Mouse (Mus musculus): Measurements from ENCODE around the gene Neb.
A peak's percentile ranks its signal among the peaks of the same experiment; 100 is the strongest.
"Not testable (repeated sequence)": the region's sequence is repeated elsewhere in the genome, so short reads cannot be mapped to it uniquely, and the experiment has no call there.

Gene Neb

DNA sequence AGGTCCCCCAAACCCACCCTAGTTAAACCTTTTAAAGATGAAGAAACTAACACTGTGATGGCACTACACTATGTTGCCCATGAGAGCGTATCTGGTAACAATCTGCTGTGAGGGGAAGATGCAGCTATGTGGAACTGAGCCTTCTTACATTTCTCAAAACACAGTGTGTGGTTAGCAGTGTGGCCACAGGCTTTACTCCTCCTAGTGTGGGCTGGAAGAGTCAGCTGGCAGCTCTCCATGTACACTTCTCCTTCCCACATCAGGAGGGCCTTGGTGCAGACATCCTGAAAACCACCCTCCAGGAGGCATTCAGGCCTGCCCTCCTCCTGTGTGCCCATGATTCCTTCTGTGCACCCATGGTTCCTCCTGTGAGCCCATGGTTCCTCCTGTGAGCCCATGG is 198.6 kb downstream of the Neb start:
- no peak for DNase-seq (ENCODE audit: low read depth)

- DNase-seq (ENCODE audit: low read depth): no peak
Measured at GRCm38 (mm10) chr2:52177726-52178125, 200.5 kb downstream of the Neb start.

DNA sequence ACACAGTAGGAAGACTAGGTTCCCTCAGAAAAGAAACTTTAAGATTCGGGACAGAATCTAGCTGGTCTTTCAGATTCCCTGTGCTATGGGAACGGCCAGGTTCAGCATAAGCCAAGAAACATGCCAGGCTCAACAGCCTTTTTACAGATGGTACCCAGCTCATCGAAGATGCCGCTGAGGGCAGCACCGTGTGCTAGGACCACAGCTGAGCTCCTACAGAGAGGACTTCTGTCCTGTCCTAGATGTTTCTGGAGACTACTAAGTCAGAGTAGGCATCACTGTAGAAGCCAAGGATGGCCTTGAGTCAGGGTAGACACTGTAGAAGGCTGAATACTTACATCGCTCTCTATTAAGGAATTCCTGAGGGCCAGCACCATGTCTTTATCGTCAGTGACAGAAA is 201.1 kb downstream of the Neb start:
- DNase-seq (ENCODE audit: low read depth): no peak

GRCm38 (mm10) chr2:52176537-52176936 is 201.7 kb downstream of the Neb start:
- peak; percentile 49 for DNase-seq (ENCODE audit: low read depth)

GRCm38 (mm10) chr2:52174951-52175350 is 203.3 kb downstream of the Neb start:
- no peak for DNase-seq (ENCODE audit: low read depth)

GRCm38 (mm10) chr2:52169243-52170005 is 208.8 kb downstream of the Neb start:
- no peak for DNase-seq (ENCODE audit: low read depth)

DNA sequence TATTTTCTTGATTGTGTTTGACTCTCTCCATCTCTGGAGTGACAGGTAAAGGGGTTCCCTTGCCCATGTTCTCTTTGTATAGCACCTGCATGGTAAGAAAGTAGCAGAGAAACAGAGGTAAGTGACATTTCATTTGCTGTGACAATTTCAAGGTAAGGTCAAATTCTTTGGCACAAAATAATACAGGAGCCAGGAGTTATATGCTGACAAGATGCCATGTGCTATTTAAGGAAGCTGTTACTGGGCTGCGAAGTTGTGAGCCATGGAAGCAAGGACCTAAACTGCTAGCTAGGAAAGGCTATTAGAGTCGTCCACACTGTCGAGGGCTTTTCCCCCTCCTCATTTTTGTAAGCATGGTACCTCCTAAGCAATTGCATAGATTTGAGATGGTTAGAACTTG is 225.2 kb downstream of the Neb start:
- DNase-seq (ENCODE audit: low read depth): no peak

- DNase-seq (ENCODE audit: low read depth): no peak
Measured at GRCm38 (mm10) chr2:52133351-52133750, 244.9 kb downstream of the Neb start.

DNA sequence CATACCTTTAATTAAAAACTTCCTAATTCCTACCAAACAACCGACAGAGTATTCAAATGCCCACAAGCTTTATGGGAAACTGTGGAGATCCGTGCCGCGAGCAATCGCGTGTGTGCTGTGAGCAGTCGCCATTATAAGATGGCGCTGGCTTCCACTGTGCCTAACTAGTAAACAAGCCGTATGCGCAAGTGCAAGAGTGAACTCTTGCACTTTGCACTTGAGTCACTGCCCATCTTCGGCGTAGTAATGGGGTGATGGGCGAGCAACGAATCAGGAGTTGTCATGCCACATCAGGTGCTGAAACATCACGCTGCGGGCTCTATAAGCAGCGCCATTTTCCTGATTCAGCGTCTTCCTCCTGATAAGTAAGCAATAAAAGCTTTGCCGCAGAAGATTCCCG is 246.9 kb downstream of the Neb start:
- not testable (repeated sequence) for DNase-seq (ENCODE audit: low read depth)

DNA sequence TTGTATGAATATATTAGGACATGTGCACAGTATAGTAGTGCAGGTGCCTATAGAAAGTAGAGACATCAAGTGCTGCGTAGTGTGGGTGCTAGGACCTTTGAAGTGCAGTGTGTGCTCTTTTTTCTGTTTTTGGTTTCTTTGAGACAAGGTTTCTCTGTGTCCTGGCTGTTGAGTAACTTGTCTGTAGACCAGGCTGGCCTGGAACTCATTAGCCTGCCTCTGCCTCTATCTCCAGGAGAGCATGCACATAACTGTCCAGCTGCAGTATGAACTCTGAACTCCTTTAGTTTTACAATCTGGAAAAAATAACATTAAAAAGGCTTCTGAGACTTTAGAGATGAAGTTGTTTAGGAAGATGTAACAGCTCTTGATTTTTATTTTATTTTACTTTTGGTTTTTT is 264.2 kb downstream of the Neb start:
- no peak for DNase-seq (ENCODE audit: low read depth)
